Mouse (Mus musculus): ENCODE results near the gene Dach1. TPM values are rescaled to one million over a fixed set of nuclear protein-coding genes. Genes with fewer than 3 reads are reported as not detected.

Dach1 gene
- polyA plus RNA-seq, 1 experiment from 2014 or later, result 19.0 TPM

GRCm38 (mm10) chr14:98155725-98156392 is 13.7 kb downstream of the Dach1 start:
- Histone ChIP-seq H3K9me3 (no peaks in the 10 kb centered on the region), H3K27me3 (ENCODE audit: insufficient read depth, poor library complexity, severe bottlenecking) (no peaks in the 10 kb centered on the region), H3K4me1 (replicated peaks) (peaks cover 43% of the 10 kb centered on the region), H3K4me3 (0 out of 2 replicates have a peak overlapping the region, but pooled peaks have one; percentile 3), H3K36me3 (no peaks in the 10 kb centered on the region), H3K27ac (peak overlapping the region; percentile 75)
- DNase-seq (ENCODE audit: low spot score), result no peak
- WGBS, result 50% methylated on average over 7 of the region's 7 CpGs

- 29% methylated on average over 7 of the region's 7 CpGs for WGBS
- Histone ChIP-seq H3K4me3 (peak overlapping the region; percentile 6; the same call in 1 of the 2 replicates), H3K36me3 (no peaks in the 10 kb centered on the region), H3K9me3 (no peaks in the 10 kb centered on the region), H3K27ac (peak overlapping the region; percentile 75), H3K4me1 (replicated peaks) (peaks cover 43% of the 10 kb centered on the region), H3K27me3 (ENCODE audit: insufficient read depth, poor library complexity, severe bottlenecking) (no peaks in the 10 kb centered on the region)
- DNase-seq (ENCODE audit: low spot score), result peak; percentile 67
Observed at GRCm38 (mm10) chr14:98154832-98155422, 14.6 kb downstream of the Dach1 start.

GRCm38 (mm10) chr14:98141758-98142157 is 27.8 kb downstream of the Dach1 start:
- Histone ChIP-seq H3K27me3 (ENCODE audit: insufficient read depth, poor library complexity, severe bottlenecking) (no peaks in the 10 kb centered on the region), H3K9me3 (no peaks in the 10 kb centered on the region), H3K36me3 (0 out of 2 replicates have a peak, but pooled peaks cover 3% of the 10 kb centered on the region), H3K4me1 (replicated peaks) (peaks cover 23% of the 10 kb centered on the region), H3K27ac (no peak overlapping the region), H3K4me3 (no peak overlapping the region)
- DNase-seq (ENCODE audit: low spot score), result no peak
- 71% methylated on average over 2 of the region's 2 CpGs for WGBS

- H3K4me1 ChIP-seq (replicated peaks), result peaks cover 36% of the 10 kb centered on the region
- H3K27me3 ChIP-seq (ENCODE audit: insufficient read depth, poor library complexity, severe bottlenecking), result no peaks in the 10 kb centered on the region
- H3K36me3 ChIP-seq, result 0 out of 2 replicates have a peak, but pooled peaks cover 3% of the 10 kb centered on the region
- 45% methylated on average over 3 of the region's 3 CpGs for WGBS
- H3K9me3 ChIP-seq, result no peaks in the 10 kb centered on the region
- no peak for DNase-seq (ENCODE audit: low spot score)
- no peak overlapping the region for H3K4me3 ChIP-seq
- no peak overlapping the region for H3K27ac ChIP-seq
Observed at GRCm38 (mm10) chr14:98138873-98139665, 30.5 kb downstream of the Dach1 start.

- no peak overlapping the region for H3K27ac ChIP-seq
- 48% methylated on average over 4 of the region's 4 CpGs for WGBS
- no peaks in the 10 kb centered on the region for H3K27me3 ChIP-seq (ENCODE audit: insufficient read depth, poor library complexity, severe bottlenecking)
- no peak for DNase-seq (ENCODE audit: low spot score)
- no peaks in the 10 kb centered on the region for H3K9me3 ChIP-seq
- 0 out of 2 replicates have a peak, but pooled peaks cover 3% of the 10 kb centered on the region for H3K36me3 ChIP-seq
- H3K4me1 ChIP-seq (replicated peaks), result peaks cover 34% of the 10 kb centered on the region
- H3K4me3 ChIP-seq, result no peak overlapping the region
Observed at GRCm38 (mm10) chr14:98134546-98134945, 35.0 kb downstream of the Dach1 start.

GRCm38 (mm10) chr14:98123032-98123431 is 46.5 kb downstream of the Dach1 start:
- Histone ChIP-seq H3K27me3 (ENCODE audit: insufficient read depth, poor library complexity, severe bottlenecking) (no peaks in the 10 kb centered on the region), H3K4me1 (replicated peaks) (no peaks in the 10 kb centered on the region), H3K27ac (no peak overlapping the region), H3K4me3 (no peak overlapping the region), H3K36me3 (peaks cover 13% of the 10 kb centered on the region; the same call in 1 of the 2 replicates), H3K9me3 (no peaks in the 10 kb centered on the region)
- 79% methylated on average over 1 of the region's 1 CpGs for WGBS
- no peak for DNase-seq (ENCODE audit: low spot score)

- Histone ChIP-seq H3K27me3 (ENCODE audit: insufficient read depth, poor library complexity, severe bottlenecking) (no peaks in the 10 kb centered on the region), H3K36me3 (no peaks in the 10 kb centered on the region), H3K4me3 (no peak overlapping the region), H3K4me1 (replicated peaks) (no peaks in the 10 kb centered on the region), H3K27ac (no peak overlapping the region), H3K9me3 (no peaks in the 10 kb centered on the region)
- DNase-seq (ENCODE audit: low spot score), result no peak
- 71% methylated on average over 1 of the region's 1 CpGs for WGBS
Observed at GRCm38 (mm10) chr14:98116627-98117026, 52.9 kb downstream of the Dach1 start.

GRCm38 (mm10) chr14:98113106-98113505 is 56.5 kb downstream of the Dach1 start:
- Histone ChIP-seq H3K27me3 (ENCODE audit: insufficient read depth, poor library complexity, severe bottlenecking) (no peaks in the 10 kb centered on the region), H3K4me1 (replicated peaks) (peaks cover 14% of the 10 kb centered on the region), H3K36me3 (peaks cover 6% of the 10 kb centered on the region; the same call in 1 of the 2 replicates), H3K27ac (no peak overlapping the region), H3K9me3 (no peaks in the 10 kb centered on the region), H3K4me3 (no peak overlapping the region)
- WGBS, result 78% methylated on average over 1 of the region's 1 CpGs
- no peak for DNase-seq (ENCODE audit: low spot score)

- H3K9me3 ChIP-seq, result no peaks in the 10 kb centered on the region
- 95% methylated on average over 2 of the region's 2 CpGs for WGBS
- H3K4me3 ChIP-seq, result no peak overlapping the region
- H3K4me1 ChIP-seq (replicated peaks), result peaks cover 26% of the 10 kb centered on the region
- H3K27ac ChIP-seq, result no peak overlapping the region
- peaks cover 6% of the 10 kb centered on the region; the same call in 1 of the 2 replicates for H3K36me3 ChIP-seq
- DNase-seq (ENCODE audit: low spot score), result no peak
- no peaks in the 10 kb centered on the region for H3K27me3 ChIP-seq (ENCODE audit: insufficient read depth, poor library complexity, severe bottlenecking)
Observed at GRCm38 (mm10) chr14:98109929-98110328, 59.6 kb downstream of the Dach1 start.

- Histone ChIP-seq H3K27ac (peak overlapping the region; percentile 26; the same call in 1 of the 2 replicates), H3K9me3 (no peaks in the 10 kb centered on the region), H3K27me3 (ENCODE audit: insufficient read depth, poor library complexity, severe bottlenecking) (no peaks in the 10 kb centered on the region), H3K4me1 (replicated peaks) (peaks cover 26% of the 10 kb centered on the region), H3K4me3 (no peak overlapping the region), H3K36me3 (peaks cover 6% of the 10 kb centered on the region; the same call in 1 of the 2 replicates)
- WGBS, result 23% methylated on average over 3 of the region's 3 CpGs
- peak; percentile 11 for DNase-seq (ENCODE audit: low spot score)
Observed at GRCm38 (mm10) chr14:98108764-98109163, 60.8 kb downstream of the Dach1 start.

GRCm38 (mm10) chr14:98106208-98106607 is 63.4 kb downstream of the Dach1 start:
- no peak overlapping the region for H3K27ac ChIP-seq
- H3K4me3 ChIP-seq, result no peak overlapping the region
- no peak for DNase-seq (ENCODE audit: low spot score)
- H3K36me3 ChIP-seq, result peaks cover 4% of the 10 kb centered on the region; the same call in 1 of the 2 replicates
- no peaks in the 10 kb centered on the region for H3K9me3 ChIP-seq
- no peaks in the 10 kb centered on the region for H3K27me3 ChIP-seq (ENCODE audit: insufficient read depth, poor library complexity, severe bottlenecking)
- peaks cover 26% of the 10 kb centered on the region for H3K4me1 ChIP-seq (replicated peaks)

- WGBS, result 82% methylated on average over 10 of the region's 10 CpGs
- H3K4me1 ChIP-seq (replicated peaks), result peaks cover 20% of the 10 kb centered on the region
- no peak overlapping the region for H3K27ac ChIP-seq
- DNase-seq (ENCODE audit: low spot score), result no peak
- no peak overlapping the region for H3K4me3 ChIP-seq
- H3K27me3 ChIP-seq (ENCODE audit: insufficient read depth, poor library complexity, severe bottlenecking), result no peaks in the 10 kb centered on the region
- H3K9me3 ChIP-seq, result no peaks in the 10 kb centered on the region
- H3K36me3 ChIP-seq, result no peaks in the 10 kb centered on the region
Observed at GRCm38 (mm10) chr14:98104314-98104955, 65.1 kb downstream of the Dach1 start.
